Mouse (Mus musculus) embryonic fibroblast, embryonic 13.5 days (primary cell): ENCODE data around the gene Itpr2.

Experiments
- CTCF ChIP-seq: IDR thresholded peaks from 2 replicates; pipeline ENCODE4 v1.5.1; 2011; ENCODE audit warnings: mild to moderate bottlenecking, control low read depth, low read length, moderate library complexity, borderline replicate concordance; ENCODE audit not compliant: insufficient read depth
- POLR2A ChIP-seq: IDR thresholded peaks from 2 replicates; pipeline ENCODE4 v1.6.1; 2011; ENCODE audit warnings: low read depth, mild to moderate bottlenecking, control low read depth, low read length, moderate library complexity

DNA sequence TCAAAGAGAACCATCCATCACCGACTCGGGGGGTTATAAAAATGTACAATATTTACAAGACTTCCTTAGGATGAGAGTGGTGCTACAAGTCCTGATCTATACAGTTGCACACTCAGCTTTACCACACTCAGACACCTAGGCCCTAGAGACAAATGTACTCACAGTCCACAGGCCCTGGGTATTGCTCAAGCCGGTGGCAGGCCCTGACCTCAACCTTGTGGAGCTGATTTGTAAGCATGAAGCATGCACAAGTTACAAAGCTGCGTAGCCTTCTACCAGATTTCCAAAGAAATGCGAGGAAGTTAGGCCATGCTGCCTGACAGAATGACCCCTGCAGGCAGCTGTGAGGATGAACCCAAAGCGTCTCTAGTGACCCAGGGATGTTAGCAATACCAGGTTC, 185.6 kb downstream of the Itpr2 start:
- no peak for TF ChIP-seq CTCF
- no peak for TF ChIP-seq POLR2A
